Mouse (Mus musculus): ENCODE data around the gene Nedd9.

GRCm38 (mm10) chr13:41500793-41501192 is 13.6 kb upstream of the Nedd9 start:
- TF ChIP-seq CTCF (IDR thresholded peaks at IDR 0.05; ENCODE audit: low read depth, low read length) (no peak), GATA1 (IDR thresholded peaks at IDR 0.05; ENCODE audit: borderline replicate concordance, low read length) (no peak)
